Mouse (Mus musculus): ENCODE results near the gene Ddx39b. TPM values are rescaled to one million over a fixed set of nuclear protein-coding genes. Genes with fewer than 3 reads are reported as not detected.
A peak's percentile ranks its signal among the peaks of the same experiment; 100 is the strongest.

The Ddx39b gene
- total RNA-seq (2021), result 100 to 1,000 TPM; 364 to 387 TPM
- long read RNA-seq, experiment 1, transcript Ddx39b-201 (11 exons, 1,739 nt), result major isoform, 152 of 212 reads
- long read RNA-seq, experiment 1, transcript Ddx39b-203 (10 exons, 2,848 nt), result minor isoform, 9 of 212 reads
- long read RNA-seq, experiment 1, partial matches to known transcripts, result 29 of 212 reads
- long read RNA-seq, experiment 1, other reads (novel, unspliced or antisense), result 22 of 212 reads
- long read RNA-seq, experiment 2, transcript Ddx39b-201 (11 exons, 1,739 nt), result major isoform, 269 of 392 reads
- long read RNA-seq, experiment 2, transcript Ddx39b-203 (10 exons, 2,848 nt), result minor isoform, 20 of 392 reads
- long read RNA-seq, experiment 2, partial matches to known transcripts, result 50 of 392 reads
- long read RNA-seq, experiment 2, other reads (novel, unspliced or antisense), result 52 of 392 reads

- peak; percentile 84 to 91 for DNase-seq (ENCODE audit: low spot score in 2 of 2)
Observed at GRCm38 (mm10) chr17:35241305-35242014, at the start of gene Ddx39b. Ddx39b (plus strand) TSS chr17:35241746.

GRCm38 (mm10) chr17:35192924-35193323, 48.6 kb upstream of the Ddx39b start:
- DNase-seq (ENCODE audit: low spot score in 2 of 2), result no peak

GRCm38 (mm10) chr17:35193881-35194843, 47.4 kb upstream of the Ddx39b start, which contains the start of gene Ltb:
Ltb (plus strand) TSS chr17:35194439.
- no peak for DNase-seq (ENCODE audit: low spot score in 2 of 2)

GRCm38 (mm10) chr17:35194844-35195630, 46.5 kb upstream of the Ddx39b start:
- DNase-seq (ENCODE audit: low spot score in 2 of 2), result no peak

- DNase-seq (ENCODE audit: low spot score in 2 of 2), result peak; percentile 69 to 72
Observed at GRCm38 (mm10) chr17:35195631-35196320, 45.8 kb upstream of the Ddx39b start.

- no peak for DNase-seq (ENCODE audit: low spot score in 2 of 2)
Observed at GRCm38 (mm10) chr17:35196321-35196641, 45.3 kb upstream of the Ddx39b start.

GRCm38 (mm10) chr17:35197126-35197525, 44.4 kb upstream of the Ddx39b start:
- DNase-seq (ENCODE audit: low spot score in 2 of 2), result no peak

GRCm38 (mm10) chr17:35198029-35198428, 43.5 kb upstream of the Ddx39b start:
- DNase-seq (ENCODE audit: low spot score in 2 of 2), result no peak

- no peak for DNase-seq (ENCODE audit: low spot score in 2 of 2)
Observed at GRCm38 (mm10) chr17:35198946-35199345, 42.6 kb upstream of the Ddx39b start.

- no peak for DNase-seq (ENCODE audit: low spot score in 2 of 2)
Observed at GRCm38 (mm10) chr17:35200398-35200797, 41.1 kb upstream of the Ddx39b start.

- no peak for DNase-seq (ENCODE audit: low spot score in 2 of 2)
Observed at GRCm38 (mm10) chr17:35201128-35201527, 40.4 kb upstream of the Ddx39b start.

GRCm38 (mm10) chr17:35201787-35202186, 39.8 kb upstream of the Ddx39b start, which contains the start of gene Tnf:
Tnf (minus strand) TSS chr17:35202007.
- DNase-seq (ENCODE audit: low spot score in 2 of 2), result no peak

GRCm38 (mm10) chr17:35202442-35202841, 39.1 kb upstream of the Ddx39b start:
- DNase-seq (ENCODE audit: low spot score in 2 of 2), result no peak

- DNase-seq (ENCODE audit: low spot score in 2 of 2), result no peak
Observed at GRCm38 (mm10) chr17:35204494-35205379, 36.8 kb upstream of the Ddx39b start, which contains the start of gene Lta. Lta (minus strand) TSS chr17:35205351.

GRCm38 (mm10) chr17:35205380-35205769, 36.2 kb upstream of the Ddx39b start:
- no peak for DNase-seq (ENCODE audit: low spot score in 2 of 2)

GRCm38 (mm10) chr17:35209785-35210535, 31.6 kb upstream of the Ddx39b start:
- DNase-seq (ENCODE audit: low spot score in 2 of 2), result no peak

- DNase-seq (ENCODE audit: low spot score in 2 of 2), result no peak
Observed at GRCm38 (mm10) chr17:35210593-35210992, 31.0 kb upstream of the Ddx39b start.

GRCm38 (mm10) chr17:35213071-35213470, 28.5 kb upstream of the Ddx39b start:
- no peak for DNase-seq (ENCODE audit: low spot score in 2 of 2)
